ENCODE assay signal across 24 mouse cellular contexts in genomic region chr4:109829800-109830199, GRCm38 (mm10).
DNase-seq lines count a peak whose midpoint lies in the region; ATAC-seq and TF ChIP-seq lines count a peak whose summit lies in the region.
"Had no signal": no experiment of that assay in that cellular context is flagged by ENCODE, and none has a peak within 500 bp of the region (broad histone marks: within the 10 kb centered on the region; RNA-seq: fewer than 3 reads in every experiment).

No protein-coding gene starts in this region.

- no peak for ATAC-seq in midbrain, embryonic 11.5 days (ENCODE audit: low FRiP score)
- ATAC-seq: forebrain, embryonic 13.5 days; forebrain, embryonic 16.5 days; intestine, embryonic 16.5 days had no signal

- in situ Hi-C loops in CH12.LX (cut with MboI; ENCODE audit: low pct_ligation_motif_present, low pct_unique_long_range_greater_than_20kb, low sequenced_read_pairs), result loop anchor here (10.0 kb wide), 1 partner anchor 185 kb away; no protein-coding TSS in a partner anchor

- TF ChIP-seq POLR2A in CH12.LX (IDR thresholded peaks at IDR 0.05; ENCODE audit: low read depth, low read length), result no peak

- H3K79me2 ChIP-seq in CH12.LX (replicated peaks; ENCODE audit: control insufficient read depth, extremely low read depth, insufficient read depth, poor library complexity, severe bottlenecking), result no peaks in the 10 kb centered on the region

- 89% methylated on average over 3 of the region's 3 CpGs for WGBS in midbrain, embryonic 11.5 days

- no peaks in the 10 kb centered on the region for H3K9me3 ChIP-seq in CH12.LX (replicated peaks; ENCODE audit: low read length)
- no peaks in the 10 kb centered on the region for H3K9me3 ChIP-seq in midbrain, embryonic 11.5 days (ENCODE audit: control insufficient read depth, low read length)
- H3K9me3 ChIP-seq: forebrain, embryonic 10.5 days; forebrain, embryonic 13.5 days; heart, embryonic 10.5 days; heart, embryonic 13.5 days had no signal

- no peak overlapping the region for H3K27ac ChIP-seq in CH12.LX (ENCODE audit: insufficient read depth, low read depth)
- no peak overlapping the region for H3K27ac ChIP-seq in midbrain, embryonic 11.5 days (ENCODE audit: low read depth, low read length)
- H3K27ac ChIP-seq: forebrain, embryonic 10.5 days; forebrain, embryonic 13.5 days; heart, adult 2 months; heart, embryonic 10.5 days; heart, embryonic 13.5 days; hindbrain, embryonic 14.5 days had no signal

- H3K4me2 ChIP-seq in CH12.LX (ENCODE audit: insufficient read depth, low read depth, poor library complexity, severe bottlenecking), result no peak overlapping the region
- H3K4me2 ChIP-seq in midbrain, embryonic 11.5 days, result no peak overlapping the region
- H3K4me2 ChIP-seq: forebrain, embryonic 13.5 days; heart, embryonic 13.5 days; hindbrain, embryonic 14.5 days had no signal

- H3K9ac ChIP-seq in CH12.LX (ENCODE audit: insufficient read depth, low read depth), result no peak overlapping the region
- H3K9ac ChIP-seq in midbrain, embryonic 11.5 days (ENCODE audit: low read length), result no peak overlapping the region
- H3K9ac ChIP-seq: forebrain, embryonic 13.5 days; heart, embryonic 13.5 days; hindbrain, embryonic 14.5 days had no signal

- DNase-seq in 416B (ENCODE audit: low read depth) (peak; percentile 33), CH12.LX (ENCODE audit: extremely low read depth) (peak; percentile 56), adipocyte (ENCODE audit: low spot score) (no peak)
- DNase-seq in induced T-regulatory cell, adult 2 months (ENCODE audit: low read depth), result peak; percentile 3
- no peak for DNase-seq in adrenal gland, postnatal 25 days
- no peak for DNase-seq in midbrain, embryonic 11.5 days (ENCODE audit: low spot score, missing footprints)
- DNase-seq: adrenal gland, adult 2 months; adrenal gland, postnatal 14 days; cerebellum, adult 18-20 months; cerebellum, adult 9-10 months; cerebellum, postnatal 14 days; gastrocnemius, postnatal 10 days; gastrocnemius, postnatal 36 days; heart, adult 2 months; heart, postnatal 14 days; heart, postnatal 4 days; kidney, adult 18-20 months had no signal

- TF ChIP-seq EP300 in CH12.LX (IDR thresholded peaks at IDR 0.05; ENCODE audit: low read length), result peak; percentile 72

- H3K4me3 ChIP-seq in CH12.LX (replicated peaks in 1 of 3; ENCODE audit: low read depth in 2 of 3, low read length in 2 of 3, poor library complexity in 1 of 3), result no peak overlapping the region
- H3K4me3 ChIP-seq in midbrain, embryonic 11.5 days (ENCODE audit: low read depth, low read length), result no peak overlapping the region
- H3K4me3 ChIP-seq: forebrain, embryonic 10.5 days; forebrain, embryonic 13.5 days; heart, adult 2 months; heart, embryonic 10.5 days; heart, embryonic 13.5 days had no signal

- peaks cover 0 to 11% of the 10 kb centered on the region in 2 experiments for H3K36me3 ChIP-seq in CH12.LX (replicated peaks in 1 of 2; ENCODE audit: control insufficient read depth in 1 of 2, insufficient read depth in 1 of 2, low read length in 1 of 2)
- H3K36me3 ChIP-seq in midbrain, embryonic 11.5 days (ENCODE audit: control insufficient read depth, insufficient read depth, low read length), result no peaks in the 10 kb centered on the region

- H3K4me1 ChIP-seq in CH12.LX (ENCODE audit: control insufficient read depth in 1 of 2, insufficient read depth in 2 of 2), result peaks cover 0 to 15% of the 10 kb centered on the region in 2 experiments; a peak in 2 of 4 replicates
- no peaks in the 10 kb centered on the region for H3K4me1 ChIP-seq in midbrain, embryonic 11.5 days (ENCODE audit: control insufficient read depth, insufficient read depth, low read length)
- H3K4me1 ChIP-seq: forebrain, embryonic 10.5 days; forebrain, embryonic 13.5 days; heart, embryonic 10.5 days; heart, embryonic 13.5 days had no signal

- no peaks in the 10 kb centered on the region for H3K27me3 ChIP-seq in CH12.LX (replicated peaks)
- H3K27me3 ChIP-seq in midbrain, embryonic 11.5 days (ENCODE audit: control insufficient read depth, insufficient read depth, low read length), result no peaks in the 10 kb centered on the region
- H3K27me3 ChIP-seq: forebrain, embryonic 13.5 days; heart, embryonic 13.5 days had no signal

- dilution Hi-C loops in CH12.LX (cut with MboI; ENCODE audit: extremely low pct_ligation_motif_present, extremely low pct_unique_long_range_greater_than_20kb, low sequenced_read_pairs), result no loop called here

- no peak for TF ChIP-seq CTCF in CH12.LX (conservative IDR thresholded peaks at IDR 0.05 in 1 of 2, IDR thresholded peaks at IDR 0.05 in 1 of 2; ENCODE audit: low read depth in 2 of 2, low read length in 2 of 2)

- no peak for TF ChIP-seq RAD21 in CH12.LX (IDR thresholded peaks at IDR 0.05; ENCODE audit: low read depth, low read length)

TF ChIP-seq in CH12.LX, 34 proteins besides CTCF, POLR2A, EP300 and RAD21:
- TF ChIP-seq NELFE (IDR thresholded peaks at IDR 0.05; ENCODE audit: low read depth, low read length), result no peak
- no peak for TF ChIP-seq SMC3 (IDR thresholded peaks at IDR 0.05; ENCODE audit: low read depth, low read length)
- no peak for TF ChIP-seq E2F4 (IDR thresholded peaks at IDR 0.05; ENCODE audit: insufficient replicate concordance, low read depth, low read length)
- peak; percentile 41 for TF ChIP-seq JUND (conservative IDR thresholded peaks at IDR 0.05; ENCODE audit: low read depth, low read length)
- peak; percentile 34; the same call in 1 of the 2 replicates for TF ChIP-seq JUN (IDR thresholded peaks at IDR 0.05; ENCODE audit: insufficient read depth, low read depth, low read length)
- TF ChIP-seq ZNF384 (IDR thresholded peaks at IDR 0.05; ENCODE audit: low read depth, low read length), result peak; percentile 90
- TF ChIP-seq ETS1 (conservative IDR thresholded peaks at IDR 0.05; ENCODE audit: low read depth, low read length), result peak; percentile 39; the same call in 1 of the 2 replicates
- TF ChIP-seq IRF4 (IDR thresholded peaks at IDR 0.05; ENCODE audit: low read depth, low read length), result no peak; the same call in 1 of the 2 replicates
- peak; percentile 48; the same call in 1 of the 2 replicates for TF ChIP-seq ELF1 (IDR thresholded peaks at IDR 0.05; ENCODE audit: low read depth, low read length)
- TF ChIP-seq GABPA (IDR thresholded peaks at IDR 0.05; ENCODE audit: insufficient replicate concordance, low read depth, low read length), result no peak

Comparison
In these comparisons a context has a peak if more than half of its experiments do, and no peak if none do; other contexts are left out.
1. DNase-seq: peak in 416B (single experiment), CH12.LX (single experiment) and induced T-regulatory cell, adult 2 months (single experiment); none in adipocyte (single experiment), adrenal gland, postnatal 25 days (single experiment) and midbrain, embryonic 11.5 days (single experiment).